Mouse (Mus musculus): ENCODE data around the gene Ttc7b. TPM values are rescaled to one million over a fixed set of nuclear protein-coding genes. Genes with fewer than 3 reads are reported as not detected.

Ttc7b gene
- total and polyA plus RNA-seq, 3 experiments, result 11.7 to 23.7 TPM; not detected in 1

DNA sequence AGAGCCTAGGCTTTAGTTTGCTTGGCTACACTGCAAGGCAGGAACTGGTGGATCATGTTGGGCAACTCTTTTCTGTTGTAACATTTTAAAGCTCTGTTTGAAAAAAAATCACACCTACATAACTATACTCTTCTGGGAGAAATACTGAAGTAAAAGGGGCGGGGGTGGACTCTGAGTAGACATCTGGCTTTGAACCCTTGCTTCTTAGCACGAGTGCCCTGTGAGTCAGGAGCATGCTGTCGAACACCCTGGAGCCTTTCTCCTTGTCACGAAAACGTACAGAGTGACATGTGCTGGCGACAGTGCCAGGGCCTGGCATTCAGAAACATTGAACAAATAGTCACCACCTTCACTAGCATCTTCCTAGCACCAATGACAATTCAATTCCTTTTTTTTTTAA lies 43.2 kb downstream of the Ttc7b start:
- no peaks in the 10 kb centered on the region for H3K4me1 ChIP-seq (ENCODE audit: control insufficient read depth in 1 of 2, insufficient read depth in 2 of 2, low read length in 2 of 2)
- peaks cover 0 to 2% of the 10 kb centered on the region in 2 experiments; a peak in 1 of 4 replicates for H3K36me3 ChIP-seq (ENCODE audit: control insufficient read depth in 1 of 2, insufficient read depth in 2 of 2, low read length in 2 of 2)
- H3K9me3 ChIP-seq (replicated peaks; ENCODE audit: insufficient read depth, low read length), result no peaks in the 10 kb centered on the region
- H3K9ac ChIP-seq (ENCODE audit: control insufficient read depth, low read depth, low read length, poor library complexity, severe bottlenecking), result no peak overlapping the region
- DNase-seq (ENCODE audit: low read depth, low spot score), result no peak
- H3K27me3 ChIP-seq (ENCODE audit: control insufficient read depth in 1 of 2, insufficient read depth in 2 of 2, low read length in 2 of 2), result no peaks in the 10 kb centered on the region
- no peak overlapping the region for H3K4me3 ChIP-seq (ENCODE audit: control insufficient read depth in 1 of 2, insufficient read depth in 1 of 2, low read depth in 2 of 2, low read length in 2 of 2)
- TF ChIP-seq MEF2A (IDR thresholded peaks at IDR 0.05; ENCODE audit: extremely low read depth, insufficient replicate concordance, low read depth, low read length, poor library complexity, severe bottlenecking) (no peak), SMC3 (IDR thresholded peaks at IDR 0.05; ENCODE audit: low read depth, low read length) (no peak), RAD21 (IDR thresholded peaks at IDR 0.05; ENCODE audit: low read depth, low read length) (no peak), TAL1 (IDR thresholded peaks at IDR 0.05; ENCODE audit: low read length) (no peak), BHLHE40 (IDR thresholded peaks at IDR 0.05; ENCODE audit: borderline replicate concordance, low read depth, low read length) (no peak), USF2 (IDR thresholded peaks at IDR 0.05; ENCODE audit: borderline replicate concordance in 1 of 2, insufficient read depth in 1 of 2, low read depth in 1 of 2, low read length in 2 of 2) (no peak), JUND (IDR thresholded peaks at IDR 0.05; ENCODE audit: low read depth, low read length) (no peak), USF1 (IDR thresholded peaks at IDR 0.05; ENCODE audit: low read depth, low read length) (no peak), POLR2AphosphoS5 (IDR thresholded peaks at IDR 0.05; ENCODE audit: borderline replicate concordance, low read depth, low read length) (no peak), TBP (IDR thresholded peaks at IDR 0.05; ENCODE audit: low read depth, low read length) (no peak), POLR2AphosphoS2 (IDR thresholded peaks at IDR 0.05; ENCODE audit: low read length) (no peak), MAX (IDR thresholded peaks at IDR 0.05; ENCODE audit: low read length) (no peak), SIN3A (IDR thresholded peaks at IDR 0.05; ENCODE audit: low read length) (no peak), ZNF384 (IDR thresholded peaks at IDR 0.05; ENCODE audit: low read depth, low read length) (no peak), NRF1 (IDR thresholded peaks at IDR 0.05; ENCODE audit: insufficient read depth, low read depth, low read length, poor library complexity, severe bottlenecking) (no peak), NELFE (IDR thresholded peaks at IDR 0.05; ENCODE audit: low read depth, low read length) (no peak), ZKSCAN1 (IDR thresholded peaks at IDR 0.05; ENCODE audit: low read depth, low read length) (no peak), ZC3H11A (IDR thresholded peaks at IDR 0.05; ENCODE audit: low read depth, low read length) (no peak), CTCF (IDR thresholded peaks at IDR 0.05 in 2 of 3, conservative IDR thresholded peaks at IDR 0.05 in 1 of 3; ENCODE audit: control insufficient read depth in 1 of 3, insufficient read depth in 1 of 3, low read depth in 2 of 3, low read length in 3 of 3, poor library complexity in 1 of 3, severe bottlenecking in 1 of 3) (no peak), ZMIZ1 (IDR thresholded peaks at IDR 0.05; ENCODE audit: low read depth, low read length) (no peak)
- H3K27ac ChIP-seq (ENCODE audit: control insufficient read depth, low read depth, low read length), result no peak overlapping the region
- no peaks in the 10 kb centered on the region for H3K79me2 ChIP-seq (ENCODE audit: control insufficient read depth, insufficient read depth, low read length, poor library complexity)

DNA sequence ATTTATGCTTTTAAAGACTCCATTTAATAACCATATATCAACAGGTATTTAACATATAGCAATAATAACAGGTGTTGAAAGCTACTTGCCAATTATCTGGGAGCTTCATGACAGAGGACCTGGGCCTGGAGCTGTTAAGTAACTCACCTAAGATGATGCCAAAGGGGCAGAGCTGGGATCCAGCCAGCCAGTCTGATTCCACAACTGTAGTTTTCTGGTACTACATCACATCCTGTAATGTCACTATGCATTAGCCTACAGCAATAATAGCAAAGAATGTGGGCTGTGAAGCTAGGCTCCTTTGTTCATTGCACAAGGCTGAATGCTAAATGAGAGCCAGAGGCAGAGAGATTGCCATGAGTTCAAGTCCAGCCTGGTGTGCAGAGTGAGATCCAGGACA lies 44.3 kb downstream of the Ttc7b start:
- Histone ChIP-seq H3K36me3 (ENCODE audit: control insufficient read depth in 1 of 2, insufficient read depth in 2 of 2, low read length in 2 of 2) (peaks cover 0 to 2% of the 10 kb centered on the region in 2 experiments; a peak in 1 of 4 replicates), H3K79me2 (ENCODE audit: control insufficient read depth, insufficient read depth, low read length, poor library complexity) (no peaks in the 10 kb centered on the region), H3K9ac (ENCODE audit: control insufficient read depth, low read depth, low read length, poor library complexity, severe bottlenecking) (no peak overlapping the region), H3K9me3 (replicated peaks; ENCODE audit: insufficient read depth, low read length) (no peaks in the 10 kb centered on the region), H3K4me1 (ENCODE audit: control insufficient read depth in 1 of 2, insufficient read depth in 2 of 2, low read length in 2 of 2) (no peaks in the 10 kb centered on the region), H3K27ac (ENCODE audit: control insufficient read depth, low read depth, low read length) (no peak overlapping the region), H3K27me3 (ENCODE audit: control insufficient read depth in 1 of 2, insufficient read depth in 2 of 2, low read length in 2 of 2) (no peaks in the 10 kb centered on the region), H3K4me3 (ENCODE audit: control insufficient read depth in 1 of 2, insufficient read depth in 1 of 2, low read depth in 2 of 2, low read length in 2 of 2) (no peak overlapping the region)
- TF ChIP-seq JUND (IDR thresholded peaks at IDR 0.05; ENCODE audit: low read depth, low read length) (no peak), SIN3A (IDR thresholded peaks at IDR 0.05; ENCODE audit: low read length) (no peak), MXI1 (IDR thresholded peaks at IDR 0.05; ENCODE audit: low read depth, low read length) (no peak), UBTF (IDR thresholded peaks at IDR 0.05; ENCODE audit: borderline replicate concordance, insufficient read depth, low read depth, low read length) (no peak), ZNF384 (IDR thresholded peaks at IDR 0.05; ENCODE audit: low read depth, low read length) (no peak), ETS1 (IDR thresholded peaks at IDR 0.05; ENCODE audit: low read depth, low read length) (no peak), CHD1 (IDR thresholded peaks at IDR 0.05; ENCODE audit: low read depth, low read length) (no peak), ZKSCAN1 (IDR thresholded peaks at IDR 0.05; ENCODE audit: low read depth, low read length) (no peak), ZMIZ1 (IDR thresholded peaks at IDR 0.05; ENCODE audit: low read depth, low read length) (no peak), SMC3 (IDR thresholded peaks at IDR 0.05; ENCODE audit: low read depth, low read length) (no peak), MAZ (IDR thresholded peaks at IDR 0.05; ENCODE audit: low read depth, low read length) (no peak), TCF12 (IDR thresholded peaks at IDR 0.05; ENCODE audit: low read depth, low read length) (no peak), MYC (IDR thresholded peaks at IDR 0.05; ENCODE audit: low read depth, low read length) (no peak), ZC3H11A (IDR thresholded peaks at IDR 0.05; ENCODE audit: low read depth, low read length) (no peak), USF2 (IDR thresholded peaks at IDR 0.05; ENCODE audit: borderline replicate concordance in 1 of 2, insufficient read depth in 1 of 2, low read depth in 1 of 2, low read length in 2 of 2) (no peak), KAT2A (conservative IDR thresholded peaks at IDR 0.05; ENCODE audit: low read depth, low read length) (no peak), EP300 (IDR thresholded peaks at IDR 0.05; ENCODE audit: low read depth in 1 of 2, low read length in 2 of 2) (no peak), MEF2A (IDR thresholded peaks at IDR 0.05; ENCODE audit: extremely low read depth, insufficient replicate concordance, low read depth, low read length, poor library complexity, severe bottlenecking) (no peak), USF1 (IDR thresholded peaks at IDR 0.05; ENCODE audit: low read depth, low read length) (no peak)
- no peak for DNase-seq (ENCODE audit: low read depth, low spot score)
